Mouse (Mus musculus) MEL (cell line): ENCODE measurements around the gene Poll. TPM values are rescaled to one million over a fixed set of nuclear protein-coding genes. Genes with fewer than 3 reads are reported as not detected.

Experiments
- DNase-seq: peaks from one replicate; pipeline ENCODE4 v3.0.0; 2011; ENCODE audit warnings: low read depth, low spot score
- H3K27ac ChIP-seq: 2 replicates; pipeline ENCODE4 v1.5.1; 2012; ENCODE audit warnings: low read depth, mild to moderate bottlenecking, control low read depth, low read length, moderate library complexity; ENCODE audit not compliant: control insufficient read depth
- H3K27me3 ChIP-seq, 2 experiments: fragments of 150-350 bp in 1 of 2; sonication (generic) in 1 of 2; 2 replicates each; pipeline ENCODE4 v1.6.1; 2012; ENCODE audit warnings: low read length in 2 of 2, mild to moderate bottlenecking in 2 of 2, improper control_type of control experiment in 1 of 2, moderate library complexity in 1 of 2; ENCODE audit not compliant: insufficient read depth in 2 of 2, control insufficient read depth in 1 of 2
- H3K36me3 ChIP-seq, 2 experiments: 2 replicates each; pipeline ENCODE4 v1.6.1; 2012 to 2014; ENCODE audit warnings: low read length in 2 of 2, improper control_type of control experiment in 1 of 2, inconsistent platforms in 1 of 2, mild to moderate bottlenecking in 1 of 2; ENCODE audit not compliant: insufficient read depth in 2 of 2, control insufficient read depth in 1 of 2
- H3K4me1 ChIP-seq, 2 experiments: fragments of 150-350 bp in 1 of 2; sonication (generic) in 1 of 2; 2 replicates each; pipeline ENCODE4 v1.6.1; 2012; ENCODE audit warnings: low read length in 2 of 2, improper control_type of control experiment in 1 of 2, mild to moderate bottlenecking in 1 of 2; ENCODE audit not compliant: insufficient read depth in 2 of 2, control insufficient read depth in 1 of 2
- H3K4me3 ChIP-seq, 2 experiments: fragments of 150-350 bp in 1 of 2; sonication (generic) in 1 of 2; 2 replicates each; pipeline ENCODE4 v1.5.1; 2012; ENCODE audit warnings: low read depth in 2 of 2, low read length in 2 of 2, mild to moderate bottlenecking in 2 of 2, moderate library complexity in 2 of 2, control low read depth in 1 of 2, improper control_type of control experiment in 1 of 2; ENCODE audit not compliant: control insufficient read depth in 1 of 2, insufficient read depth in 1 of 2
- H3K79me2 ChIP-seq: 2 replicates; pipeline ENCODE4 v1.6.1; 2012; ENCODE audit warnings: mild to moderate bottlenecking, low read length, moderate library complexity; ENCODE audit not compliant: control insufficient read depth, poor library complexity, insufficient read depth
- H3K9ac ChIP-seq: 2 replicates; pipeline ENCODE4 v1.6.1; 2012; ENCODE audit warnings: low read depth, mild to moderate bottlenecking, control low read depth, low read length, moderate library complexity; ENCODE audit not compliant: control insufficient read depth, poor library complexity, severe bottlenecking
- H3K9me3 ChIP-seq: fragments of 150-350 bp; sonication (generic); replicated peaks from 2 replicates; pipeline ENCODE4 v1.6.1; 2012; ENCODE audit warnings: mild to moderate bottlenecking, low read length, improper control_type of control experiment, moderate library complexity; ENCODE audit not compliant: insufficient read depth
- BHLHE40 ChIP-seq: IDR thresholded peaks from 2 replicates; pipeline ENCODE4 v1.6.1; 2012; ENCODE audit warnings: low read depth, mild to moderate bottlenecking, inconsistent platforms, low read length, improper control_type of control experiment, borderline replicate concordance
- CHD1 ChIP-seq: IDR thresholded peaks from 2 replicates; pipeline ENCODE4 v1.6.1; 2012; ENCODE audit warnings: low read depth, mild to moderate bottlenecking, inconsistent platforms, low read length, improper control_type of control experiment
- CTCF ChIP-seq, 3 experiments: IDR thresholded peaks in 2 of 3; conservative IDR thresholded peaks in 1 of 3; 2 replicates each; pipeline ENCODE4 v1.5.1; 2011 to 2012; ENCODE audit warnings: low read length in 3 of 3, low read depth in 2 of 3, mild to moderate bottlenecking in 2 of 3, improper control_type of control experiment in 1 of 3, inconsistent platforms in 1 of 3, mixed read lengths in 1 of 3, moderate library complexity in 1 of 3; ENCODE audit not compliant: control insufficient read depth in 1 of 3, insufficient read depth in 1 of 3, poor library complexity in 1 of 3, severe bottlenecking in 1 of 3
- E2F4 ChIP-seq: IDR thresholded peaks from 2 replicates; pipeline ENCODE4 v1.6.1; 2011; ENCODE audit warnings: low read depth, low read length, improper control_type of control experiment, borderline replicate concordance
- ELF1 ChIP-seq: IDR thresholded peaks from 2 replicates; pipeline ENCODE4 v1.6.1; 2014; ENCODE audit warnings: low read depth, mild to moderate bottlenecking, inconsistent platforms, low read length, improper control_type of control experiment, moderate library complexity
- EP300 ChIP-seq, 2 experiments: IDR thresholded peaks; 2 replicates each; pipeline ENCODE4 v1.6.1; 2011; ENCODE audit warnings: improper control_type of control experiment in 2 of 2, low read length in 2 of 2, low read depth in 1 of 2, mild to moderate bottlenecking in 1 of 2
- ETS1 ChIP-seq: IDR thresholded peaks from 2 replicates; pipeline ENCODE4 v1.6.1; 2012; ENCODE audit warnings: low read depth, mild to moderate bottlenecking, inconsistent platforms, low read length, improper control_type of control experiment, moderate library complexity
- GATA1 ChIP-seq: IDR thresholded peaks from 2 replicates; pipeline ENCODE4 v1.6.1; 2011; ENCODE audit warnings: low read depth, low read length, improper control_type of control experiment
- HCFC1 ChIP-seq: IDR thresholded peaks from 2 replicates; pipeline ENCODE4 v1.6.1; 2012; ENCODE audit warnings: low read depth, mild to moderate bottlenecking, inconsistent platforms, low read length, improper control_type of control experiment, moderate library complexity
- JUND ChIP-seq: IDR thresholded peaks from 2 replicates; pipeline ENCODE4 v1.6.1; 2011; ENCODE audit warnings: low read depth, mild to moderate bottlenecking, improper control_type of control experiment, low read length
- KAT2A ChIP-seq: conservative IDR thresholded peaks from 2 replicates; pipeline ENCODE4 v1.6.1; 2012; ENCODE audit warnings: low read depth, low read length, improper control_type of control experiment, inconsistent platforms
- MAFK ChIP-seq: IDR thresholded peaks from 2 replicates; pipeline ENCODE4 v1.6.1; 2011; ENCODE audit warnings: low read depth, mild to moderate bottlenecking, low read length, improper control_type of control experiment, borderline replicate concordance
- MAX ChIP-seq: IDR thresholded peaks from 2 replicates; pipeline ENCODE4 v1.6.1; 2011; ENCODE audit warnings: low read length, improper control_type of control experiment
- MXI1 ChIP-seq: IDR thresholded peaks from 2 replicates; pipeline ENCODE4 v1.6.1; 2011; ENCODE audit warnings: mild to moderate bottlenecking, low read depth, low read length, improper control_type of control experiment
- MYB ChIP-seq: IDR thresholded peaks from 2 replicates; pipeline ENCODE4 v1.6.1; 2011; ENCODE audit warnings: mild to moderate bottlenecking, low read depth, low read length, improper control_type of control experiment
- NELFE ChIP-seq: IDR thresholded peaks from 2 replicates; pipeline ENCODE4 v1.6.1; 2011; ENCODE audit warnings: low read depth, low read length, improper control_type of control experiment
- NRF1 ChIP-seq: IDR thresholded peaks from 2 replicates; pipeline ENCODE4 v1.6.1; 2014; ENCODE audit warnings: low read depth, mild to moderate bottlenecking, inconsistent platforms, low read length, improper control_type of control experiment, moderate library complexity; ENCODE audit not compliant: poor library complexity, insufficient read depth, severe bottlenecking
- POLR2A ChIP-seq, 2 experiments: IDR thresholded peaks; 2 replicates each; pipeline ENCODE4 v1.6.1; 2011 to 2012; ENCODE audit warnings: low read length in 2 of 2, mild to moderate bottlenecking in 2 of 2, control low read depth in 1 of 2, improper control_type of control experiment in 1 of 2, low read depth in 1 of 2, moderate library complexity in 1 of 2; ENCODE audit not compliant: control insufficient read depth in 1 of 2, insufficient read depth in 1 of 2, poor library complexity in 1 of 2
- POLR2AphosphoS2 ChIP-seq: IDR thresholded peaks from 2 replicates; pipeline ENCODE4 v1.6.1; 2011; ENCODE audit warnings: low read length, improper control_type of control experiment
- POLR2AphosphoS5 ChIP-seq: IDR thresholded peaks from 2 replicates; pipeline ENCODE4 v1.6.1; 2012; ENCODE audit warnings: low read depth, borderline replicate concordance, mild to moderate bottlenecking, inconsistent platforms, low read length, moderate library complexity, mixed read lengths
- RAD21 ChIP-seq: IDR thresholded peaks from 2 replicates; pipeline ENCODE4 v1.6.1; 2011; ENCODE audit warnings: mild to moderate bottlenecking, low read depth, low read length, improper control_type of control experiment
- TBP ChIP-seq: IDR thresholded peaks from 2 replicates; pipeline ENCODE4 v1.8.0; 2011; ENCODE audit warnings: low read depth, low read length, improper control_type of control experiment
- TCF12 ChIP-seq: IDR thresholded peaks from 2 replicates; pipeline ENCODE4 v1.6.1; 2014; ENCODE audit warnings: low read depth, mild to moderate bottlenecking, inconsistent platforms, low read length, improper control_type of control experiment, moderate library complexity
- UBTF ChIP-seq: IDR thresholded peaks from 2 replicates; pipeline ENCODE4 v1.6.1; 2012; ENCODE audit warnings: low read depth, mild to moderate bottlenecking, inconsistent platforms, low read length, improper control_type of control experiment, moderate library complexity, borderline replicate concordance; ENCODE audit not compliant: insufficient read depth
- USF1 ChIP-seq: IDR thresholded peaks from 2 replicates; pipeline ENCODE4 v1.6.1; 2014; ENCODE audit warnings: low read depth, mild to moderate bottlenecking, inconsistent platforms, low read length, improper control_type of control experiment, moderate library complexity
- USF2 ChIP-seq, 2 experiments: IDR thresholded peaks; 2 replicates each; pipeline ENCODE4 v1.6.1; 2011 to 2012; ENCODE audit warnings: improper control_type of control experiment in 2 of 2, low read length in 2 of 2, borderline replicate concordance in 1 of 2, inconsistent platforms in 1 of 2, low read depth in 1 of 2, mild to moderate bottlenecking in 1 of 2; ENCODE audit not compliant: insufficient read depth in 1 of 2
- ZC3H11A ChIP-seq: IDR thresholded peaks from 2 replicates; pipeline ENCODE4 v1.6.1; 2012; ENCODE audit warnings: low read depth, mild to moderate bottlenecking, inconsistent platforms, low read length, improper control_type of control experiment
- ZMIZ1 ChIP-seq: IDR thresholded peaks from 2 replicates; pipeline ENCODE4 v1.6.1; 2012; ENCODE audit warnings: low read depth, mild to moderate bottlenecking, inconsistent platforms, low read length, improper control_type of control experiment, moderate library complexity
- ZNF384 ChIP-seq: IDR thresholded peaks from 2 replicates; pipeline ENCODE4 v1.6.1; 2012; ENCODE audit warnings: low read depth, mild to moderate bottlenecking, inconsistent platforms, low read length, improper control_type of control experiment
- polyA plus RNA-seq, 2 experiments: library from polyadenylated mRNA; stranded (reverse) in 1 of 2; unstranded in 1 of 2; fragments of >175 nt in 1 of 2; fragments of >200 nt in 1 of 2; gene quantifications; 2 replicates each; pipeline versions ENCODE4 v1.2.1 to v1.2.4; 2012; ENCODE audit warnings: low replicate concordance in 2 of 2, low read depth in 1 of 2; ENCODE audit not compliant: insufficient read length in 2 of 2, insufficient read depth in 1 of 2, missing spikeins in 1 of 2
- total RNA-seq: library from RNA; depleted of rRNA; stranded (reverse); fragments of 300-350 nt; gene quantifications from 2 replicates; pipeline ENCODE4 v1.2.3, GENCODE M21; 2012

Poll gene
- total and polyA plus RNA-seq, 3 experiments: 14.9 to 19.0 TPM; not detected in 1

GRCm38 (mm10) chr19:45530200-45530995, 29.9 kb downstream of the Poll start:
- Histone ChIP-seq H3K9me3 (no peaks in the 10 kb centered on the region), H3K9ac (no peak overlapping the region), H3K4me1 (peaks cover 0 to 8% of the 10 kb centered on the region in 2 experiments; a peak in 2 of 4 replicates), H3K4me3 (no peak overlapping the region), H3K79me2 (no peaks in the 10 kb centered on the region), H3K27ac (no peak overlapping the region), H3K36me3 (no peaks in the 10 kb centered on the region), H3K27me3 (no peaks in the 10 kb centered on the region)
- no peak for TF ChIP-seq BHLHE40
- no peak for TF ChIP-seq ELF1
- TF ChIP-seq NELFE: no peak
- TF ChIP-seq EP300 (IDR thresholded peaks at IDR 0.05; ENCODE audit: low read depth in 1 of 2, low read length in 2 of 2): no peak
- TF ChIP-seq E2F4: no peak
- TF ChIP-seq TCF12: no peak
- no peak for TF ChIP-seq NRF1
- TF ChIP-seq TBP: no peak
- no peak for TF ChIP-seq MAFK
- TF ChIP-seq RAD21: no peak
- no peak for TF ChIP-seq KAT2A
- no peak for TF ChIP-seq USF2 (IDR thresholded peaks at IDR 0.05; ENCODE audit: borderline replicate concordance in 1 of 2, insufficient read depth in 1 of 2, low read depth in 1 of 2, low read length in 2 of 2)
- TF ChIP-seq CTCF (IDR thresholded peaks at IDR 0.05 in 2 of 3, conservative IDR thresholded peaks at IDR 0.05 in 1 of 3; ENCODE audit: control insufficient read depth in 1 of 3, insufficient read depth in 1 of 3, low read depth in 2 of 3, low read length in 3 of 3, poor library complexity in 1 of 3, severe bottlenecking in 1 of 3): no peak
- no peak for TF ChIP-seq USF1
- no peak for TF ChIP-seq POLR2A (IDR thresholded peaks at IDR 0.05; ENCODE audit: control insufficient read depth in 1 of 2, insufficient read depth in 1 of 2, low read depth in 1 of 2, low read length in 2 of 2, poor library complexity in 1 of 2)
- no peak for TF ChIP-seq UBTF
- no peak for TF ChIP-seq ZC3H11A
- no peak for TF ChIP-seq HCFC1
- TF ChIP-seq GATA1: no peak
- TF ChIP-seq JUND: no peak
- DNase-seq: no peak

DNA sequence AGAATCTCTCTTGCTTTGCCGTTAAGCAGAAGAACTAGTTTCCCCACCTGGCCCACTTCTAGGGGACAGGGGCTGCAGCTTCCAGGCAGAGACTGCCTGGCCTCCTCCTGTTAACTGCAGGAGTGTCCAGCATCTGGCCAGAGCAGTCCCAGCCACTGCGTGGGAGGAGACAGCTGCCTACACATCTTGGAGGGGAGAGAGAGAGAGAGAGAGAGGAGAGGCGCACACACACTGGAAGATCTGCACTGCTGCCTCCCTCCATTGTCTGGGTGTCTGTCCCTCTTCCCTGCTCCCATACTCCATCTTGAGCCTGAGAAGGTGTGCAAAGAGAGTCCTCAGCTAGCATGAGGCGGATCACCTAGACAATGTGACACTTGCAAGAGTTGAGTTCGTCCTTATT, 31.0 kb downstream of the Poll start:
- Histone ChIP-seq H3K9ac (no peak overlapping the region), H3K4me3 (no peak overlapping the region), H3K9me3 (no peaks in the 10 kb centered on the region), H3K4me1 (peaks cover 0 to 7% of the 10 kb centered on the region in 2 experiments; a peak in 1 of 4 replicates), H3K36me3 (no peaks in the 10 kb centered on the region), H3K27ac (no peak overlapping the region), H3K27me3 (no peaks in the 10 kb centered on the region), H3K79me2 (no peaks in the 10 kb centered on the region)
- TF ChIP-seq MYB: no peak
- TF ChIP-seq RAD21: no peak
- TF ChIP-seq CHD1: no peak
- TF ChIP-seq ZC3H11A: no peak
- no peak for TF ChIP-seq POLR2AphosphoS2
- no peak for TF ChIP-seq ZMIZ1
- no peak for TF ChIP-seq UBTF
- no peak for TF ChIP-seq NELFE
- no peak for TF ChIP-seq TBP
- no peak for TF ChIP-seq ZNF384
- no peak for TF ChIP-seq ETS1
- TF ChIP-seq MAX: no peak
- TF ChIP-seq POLR2AphosphoS5: no peak
- TF ChIP-seq BHLHE40: no peak
- TF ChIP-seq JUND: no peak
- TF ChIP-seq MXI1: no peak
- no peak for DNase-seq
